11 mouse cellular contexts compared by ENCODE assay signal in genomic region chr3:88548180-88548917, GRCm38 (mm10). TPM values are rescaled to one million over a fixed set of nuclear protein-coding genes. Genes with fewer than 3 reads are reported as not detected.
A peak's percentile ranks its signal among the peaks of the same experiment; 100 is the strongest.
DNase-seq lines count a peak whose midpoint lies in the region; ATAC-seq lines count a peak whose summit lies in the region.
"Had no signal": no experiment of that assay in that cellular context is flagged by ENCODE, and none has a peak within 500 bp of the region (broad histone marks: within the 10 kb centered on the region; RNA-seq: fewer than 3 reads in every experiment).

Rab25 (minus strand) TSS chr3:88548300.

- H3K4me1 ChIP-seq in embryonic facial prominence, embryonic 10.5 days, result peaks cover 42% of the 10 kb centered on the region

- H3K9me3 ChIP-seq in embryonic facial prominence, embryonic 10.5 days, result no peaks in the 10 kb centered on the region

- H3K36me3 ChIP-seq in embryonic facial prominence, embryonic 10.5 days (replicated peaks), result peaks cover 9% of the 10 kb centered on the region

- peak; percentile 31 for DNase-seq in embryonic facial prominence, embryonic 10.5 days (ENCODE audit: low spot score)
- no peak for DNase-seq in gonadal fat pad, adult 2 months (ENCODE audit: low read depth)
- peak; percentile 69 to 86 for DNase-seq in kidney, postnatal 25 days
- peak; percentile 86 for DNase-seq in lung, postnatal 25 days (ENCODE audit: low spot score)
- DNase-seq in T-cell, adult 2 months (ENCODE audit: low spot score), result no peak
- no peak for DNase-seq in adrenal gland, adult 2 months
- DNase-seq: cerebellum, adult 11 months; gastrocnemius, postnatal 36 days had no signal

- peak within 1 kb of the TSS; percentile 38 for H3K4me3 ChIP-seq in embryonic facial prominence, embryonic 10.5 days

- peak within 1 kb of the TSS; percentile 58 for H3K27ac ChIP-seq in embryonic facial prominence, embryonic 10.5 days (replicated peaks)
- H3K27ac ChIP-seq: hindbrain, embryonic 14.5 days; liver, embryonic 14.5 days had no signal

- WGBS in embryonic facial prominence, embryonic 10.5 days, result 45% methylated on average over 18 of the region's 18 CpGs

- no peak for ATAC-seq in erythroblast, adult 5-6 weeks (replicated peaks; ENCODE audit: low FRiP score, poor library complexity, severe bottlenecking)

- no peaks in the 10 kb centered on the region for H3K27me3 ChIP-seq in embryonic facial prominence, embryonic 10.5 days (replicated peaks; ENCODE audit: low read depth, poor library complexity, severe bottlenecking)

RNA-seq across cellular contexts. Expression of gene Rab25, which starts in this region (rescaled TPM):
- polyA plus RNA-seq in embryonic facial prominence, embryonic 10.5 days (2016; fragmentation: Nextera tagmentation; extraction: Ambion mirVana), result 4.9 and 5.8 TPM in 2 replicates
- polyA plus RNA-seq in gonadal fat pad, adult 2 months (2012; rRNA removed), result 75.6 and 92.5 TPM in 2 replicates
- total RNA-seq in adrenal gland, adult 2 months (2021), result not detected
- 0.09 and 0.10 TPM in 2 replicates for polyA plus RNA-seq in adrenal gland, adult 2 months (2012; rRNA removed)
- not detected in 2 replicates for total RNA-seq in erythroblast, adult 5-6 weeks (2015; ENCODE audit: low replicate concordance)
- total RNA-seq in erythroblast, adult 5-6 weeks (2017; ENCODE audit: low replicate concordance), result not detected in 2 replicates
- total RNA-seq: gastrocnemius, postnatal 36 days had no signal

Comparison
In these comparisons a context has a peak if more than half of its experiments do, and no peak if none do; other contexts are left out.
1. RNA of gene Rab25 (polyA plus RNA-seq): 75.6 to 92.5 TPM in gonadal fat pad, adult 2 months; 4.9 to 5.8 TPM in embryonic facial prominence, embryonic 10.5 days and 0.09 to 0.10 TPM in adrenal gland, adult 2 months; every median in the first group is over 10 times any median in the second.
2. DNase-seq: peak in embryonic facial prominence, embryonic 10.5 days (single experiment), kidney, postnatal 25 days (2 of 2) and lung, postnatal 25 days (single experiment); none in gonadal fat pad, adult 2 months (single experiment), T-cell, adult 2 months (single experiment) and adrenal gland, adult 2 months (single experiment).